Mouse (Mus musculus): Measurements from ENCODE around the gene Cisd2. TPM values are rescaled to one million over a fixed set of nuclear protein-coding genes. Genes with fewer than 3 reads are reported as not detected.

Cisd2 gene
- total RNA-seq (2023): 53.9 to 64.0 TPM (median 60.7 TPM) in 4 replicates

GRCm38 (mm10) chr3:135423608-135424212, at the start of gene Cisd2:
Gene Cisd2, minus strand, starts transcription at chr3:135423925.

GRCm38 (mm10) chr3:135437758-135438495, 14.2 kb upstream of the Cisd2 start, which contains the start of gene Ube2d3:
Gene Ube2d3, plus strand, starts transcription at chr3:135438149.

Other genes starting within 250 kb of the Cisd2 start
- 1.1 to 1.8 TPM (median 1.7 TPM) in 4 replicates for gene Cenpe, start 211.4 kb downstream of the Cisd2 start, total RNA-seq (2023)
- 0.17 TPM in 1 of 4 replicates, not detected in the others for gene Bdh2, start 142.7 kb downstream of the Cisd2 start, total RNA-seq (2023)
- not detected in 4 replicates for gene Slc9b2, start 116.2 kb downstream of the Cisd2 start, total RNA-seq (2023)
- gene Slc9b1, start 75.9 kb downstream of the Cisd2 start, total RNA-seq (2023): not detected in 4 replicates
- 497 to 530 TPM (median 506 TPM) in 4 replicates for gene Ube2d3, start 14.2 kb upstream of the Cisd2 start, total RNA-seq (2023)
- 17.7 to 27.4 TPM (median 22.7 TPM) in 4 replicates for gene Manba, start 61.7 kb upstream of the Cisd2 start, total RNA-seq (2023)

Data from B cell, adult 62 days (primary cell).